Mouse (Mus musculus) fibroblast of lung, adult 2 months (primary cell): ENCODE measurements around the gene Smpdl3b.
"Not testable (repeated sequence)": the region's sequence is repeated elsewhere in the genome, so short reads cannot be mapped to it uniquely, and the experiment has no call there.

ENCODE experiments used
- DNase-seq: peaks from one replicate; pipeline ENCODE4 v3.0.0-alpha.2; 2011; ENCODE audit warnings: low read depth

Gene Smpdl3b

GRCm38 (mm10) chr4:132778562-132779201, 21.6 kb upstream of the Smpdl3b start:
- DNase-seq, result no peak

DNA sequence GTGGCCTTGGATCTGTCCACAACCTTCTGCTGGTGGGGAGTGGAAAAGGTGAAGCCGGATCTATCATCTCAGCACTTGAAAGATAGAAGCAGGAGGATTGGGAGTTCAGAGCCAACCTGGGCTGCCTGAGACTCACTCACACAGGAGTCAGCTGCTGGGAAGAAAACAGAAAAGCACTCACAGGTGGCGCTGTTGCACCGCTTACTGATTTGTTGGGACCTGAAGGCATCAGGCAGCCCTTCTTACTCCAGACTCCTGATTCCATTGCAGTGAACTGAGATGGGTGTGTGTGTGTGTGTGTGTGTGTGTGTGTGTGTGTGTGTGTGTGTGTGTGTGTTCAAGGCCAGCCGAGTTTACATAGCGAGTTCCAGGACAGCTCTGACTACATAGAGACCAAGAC, 19.7 kb upstream of the Smpdl3b start:
- DNase-seq, result peak; percentile 32

DNA sequence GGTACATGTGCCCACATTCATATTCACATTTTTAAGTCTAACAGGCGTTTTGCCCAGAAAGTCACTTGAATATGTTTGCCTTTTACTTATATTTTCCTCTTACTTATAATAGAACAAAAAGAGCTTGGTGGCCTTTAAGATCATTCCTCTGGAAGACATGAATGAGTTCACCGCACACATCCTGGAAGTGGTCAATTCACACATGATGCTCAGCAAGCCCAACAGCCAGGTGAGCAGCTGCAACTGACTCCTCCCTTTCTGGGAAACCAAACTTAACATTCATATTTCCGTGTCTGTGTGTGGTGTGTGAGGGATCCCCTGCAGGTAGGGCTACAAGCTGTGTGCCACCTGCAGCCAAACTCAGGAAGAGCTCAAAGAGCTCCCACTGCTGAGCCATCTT, 17.9 kb upstream of the Smpdl3b start:
- no peak for DNase-seq

DNA sequence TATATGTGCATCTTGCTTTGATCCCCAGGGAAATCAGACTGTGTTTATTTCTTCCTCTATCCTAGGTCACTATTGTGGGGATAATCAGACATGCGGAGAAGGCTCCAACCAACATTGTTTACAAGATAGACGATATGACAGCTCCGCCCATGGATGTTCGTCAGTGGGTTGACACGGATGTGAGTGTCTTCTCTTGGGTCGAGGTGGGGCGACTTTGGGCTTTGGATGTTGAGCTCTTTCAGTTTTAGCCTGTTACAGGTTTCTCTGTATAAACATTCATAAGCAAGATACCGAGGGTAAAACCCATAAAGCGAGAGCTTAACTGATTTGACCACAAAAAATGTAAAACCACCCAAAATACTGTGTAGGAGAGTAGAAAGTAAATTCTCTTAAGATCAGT, 14.7 kb upstream of the Smpdl3b start:
- no peak for DNase-seq

GRCm38 (mm10) chr4:132767914-132768876, 11.1 kb upstream of the Smpdl3b start, which contains the start of gene Rpa2:
TSS of gene Rpa2 (plus strand) at chr4:132768332.
- peak; percentile 100 for DNase-seq

GRCm38 (mm10) chr4:132763125-132763524, 6.1 kb upstream of the Smpdl3b start:
- DNase-seq, result not testable (repeated sequence)

DNA sequence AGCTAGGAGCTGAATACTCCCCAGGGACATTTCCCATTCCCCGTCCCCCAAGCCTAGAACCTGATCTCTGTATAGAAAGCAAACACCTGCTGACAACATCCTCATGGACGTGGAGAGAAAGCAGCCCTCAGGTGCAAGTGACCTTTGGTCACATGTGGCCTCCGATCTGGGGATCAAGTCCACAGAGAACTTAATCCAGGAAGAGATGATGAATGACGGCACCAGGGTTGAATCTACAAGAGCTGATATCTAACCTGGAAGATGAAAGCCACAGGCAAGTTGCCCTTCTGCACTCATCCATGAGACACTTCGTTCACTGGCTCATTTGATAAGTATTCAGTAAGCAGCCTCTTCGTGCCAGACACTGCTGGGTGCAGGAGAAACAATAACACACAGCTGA, 5.5 kb upstream of the Smpdl3b start:
- no peak for DNase-seq

DNA sequence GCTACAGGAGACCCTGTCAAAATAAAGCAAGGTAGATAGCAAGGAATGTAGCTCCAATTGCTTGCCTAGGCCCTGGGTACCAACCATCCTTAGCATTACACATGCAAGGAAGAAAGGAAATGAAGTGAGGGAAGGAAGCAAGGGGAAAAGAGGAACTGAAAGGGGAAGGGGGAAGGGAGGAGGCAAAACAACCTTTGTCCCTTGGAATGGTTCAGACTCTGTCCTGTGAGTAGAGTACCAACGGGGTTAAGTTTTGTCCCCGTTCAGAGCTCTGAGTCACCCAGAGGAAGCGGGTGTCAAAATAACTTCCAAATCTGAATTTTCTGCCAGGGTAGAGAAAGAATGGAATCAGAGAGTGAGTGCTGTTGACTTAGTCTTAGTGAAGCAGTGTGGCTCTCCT, 3.2 kb upstream of the Smpdl3b start:
- no peak for DNase-seq

DNA sequence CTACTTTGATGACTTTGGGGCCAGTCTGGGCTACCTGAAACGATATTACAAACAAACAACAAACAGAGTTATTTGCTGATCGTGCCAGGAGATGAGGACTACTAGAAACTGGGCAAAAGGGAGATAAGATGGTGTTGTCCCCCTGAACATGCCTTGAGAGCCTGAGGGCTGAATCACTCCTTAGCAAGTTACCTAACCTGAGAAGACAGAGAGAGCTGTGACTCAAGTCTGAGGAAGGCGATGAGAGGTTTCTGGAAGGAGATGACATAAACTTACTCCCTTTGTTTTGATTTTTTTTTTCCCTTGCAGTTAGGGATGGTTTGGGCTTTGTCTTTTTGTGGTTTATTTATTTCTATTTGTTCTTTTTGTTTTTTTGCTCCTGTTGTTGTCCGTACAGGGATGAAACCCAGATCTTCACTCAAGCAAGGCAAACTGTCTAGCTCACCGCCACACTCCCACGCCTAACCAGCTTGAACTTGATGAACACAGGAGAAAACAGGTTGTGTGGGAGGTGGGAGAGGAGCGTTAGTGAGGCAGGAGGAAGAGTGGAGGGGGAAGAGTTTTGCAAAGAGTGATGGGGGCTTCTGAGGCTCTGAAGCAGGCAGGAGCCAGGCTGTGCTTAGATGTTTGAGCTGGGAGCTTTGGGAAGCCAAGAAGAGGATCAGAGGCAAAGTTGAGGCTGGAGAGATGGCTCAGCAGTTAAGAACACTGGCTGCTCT, 740 bp upstream of the Smpdl3b start:
- DNase-seq, result no peak

DNA sequence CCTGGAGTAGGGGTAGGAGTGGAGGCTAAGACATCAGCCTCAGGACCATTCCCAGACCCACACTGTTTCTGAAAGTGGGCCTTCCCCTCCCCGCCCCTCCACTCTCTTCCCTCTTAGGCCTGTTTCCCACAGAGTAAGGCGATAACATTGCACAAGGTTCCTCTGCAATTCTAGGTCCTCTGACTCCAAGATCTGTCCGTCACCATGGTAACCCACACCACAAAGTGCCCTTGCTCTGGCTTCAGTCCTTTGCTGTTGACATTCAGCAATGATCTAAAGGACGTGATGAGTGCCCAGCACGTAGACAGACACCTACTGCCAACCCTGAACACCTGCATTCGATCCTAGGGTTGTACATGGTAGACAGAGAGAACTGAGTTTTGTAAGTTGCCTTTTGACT, 4.1 kb downstream of the Smpdl3b start:
- DNase-seq, result no peak

- DNase-seq, result no peak
These were observed 7.6 kb downstream of the Smpdl3b start for GRCm38 (mm10) chr4:132749258-132749982.

- DNase-seq, result no peak
These were observed 8.3 kb downstream of the Smpdl3b start for GRCm38 (mm10) chr4:132748778-132749177.

- no peak for DNase-seq
These were observed 9.3 kb downstream of the Smpdl3b start for GRCm38 (mm10) chr4:132747664-132748259.

DNA sequence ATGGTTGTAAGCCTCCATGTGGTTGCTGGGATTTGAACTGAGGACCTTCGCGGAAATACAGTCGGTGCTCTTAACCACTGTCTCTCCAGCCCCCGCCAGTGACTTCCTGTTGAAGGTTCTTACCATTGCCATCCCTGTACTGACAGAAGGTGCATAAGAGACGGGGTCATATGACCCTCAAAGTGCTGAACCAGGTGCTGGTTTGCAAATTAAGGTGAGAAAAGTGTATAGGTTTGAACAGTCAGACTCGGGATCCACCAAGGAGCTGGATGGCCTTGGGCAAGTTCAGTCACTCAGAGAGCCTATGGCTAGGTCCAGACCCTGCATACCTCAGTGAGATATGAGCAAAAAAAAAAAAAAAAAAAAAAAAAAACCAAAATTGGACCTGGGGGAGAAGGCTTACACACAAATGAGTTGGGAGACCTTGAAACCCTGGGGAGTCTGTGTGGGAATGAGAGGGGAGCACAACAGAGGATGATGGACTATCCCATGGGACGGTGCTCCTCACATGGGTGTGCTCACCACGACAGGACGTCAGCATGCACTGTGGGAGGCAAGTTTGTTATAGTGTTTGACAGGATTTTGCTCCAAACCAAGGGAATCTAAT, 10.0 kb downstream of the Smpdl3b start:
- DNase-seq, result no peak

- no peak for DNase-seq
These were observed 12.8 kb downstream of the Smpdl3b start for GRCm38 (mm10) chr4:132743992-132744911.

DNA sequence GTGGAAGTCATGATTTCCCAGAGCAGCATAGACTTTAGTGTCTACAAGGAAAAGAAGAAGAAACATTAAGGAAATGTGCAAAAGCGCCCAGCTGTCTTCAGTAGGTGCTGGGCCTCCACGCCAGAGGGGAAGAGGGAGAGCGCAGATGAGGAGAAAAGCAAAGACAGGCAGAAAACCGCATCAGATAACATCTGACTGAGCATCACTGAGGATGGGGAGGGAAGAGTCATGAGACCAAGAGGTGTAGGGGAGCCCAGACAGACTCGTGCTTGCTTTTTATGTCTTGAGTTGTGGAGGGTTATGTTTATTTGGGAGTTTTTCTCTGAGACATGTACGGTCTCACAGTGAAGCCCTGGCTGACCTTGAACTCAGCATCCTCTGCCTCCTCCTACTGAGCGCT, 15.6 kb downstream of the Smpdl3b start:
- no peak for DNase-seq

- not testable (repeated sequence) for DNase-seq
These were observed 19.9 kb downstream of the Smpdl3b start for GRCm38 (mm10) chr4:132737154-132737553.

DNA sequence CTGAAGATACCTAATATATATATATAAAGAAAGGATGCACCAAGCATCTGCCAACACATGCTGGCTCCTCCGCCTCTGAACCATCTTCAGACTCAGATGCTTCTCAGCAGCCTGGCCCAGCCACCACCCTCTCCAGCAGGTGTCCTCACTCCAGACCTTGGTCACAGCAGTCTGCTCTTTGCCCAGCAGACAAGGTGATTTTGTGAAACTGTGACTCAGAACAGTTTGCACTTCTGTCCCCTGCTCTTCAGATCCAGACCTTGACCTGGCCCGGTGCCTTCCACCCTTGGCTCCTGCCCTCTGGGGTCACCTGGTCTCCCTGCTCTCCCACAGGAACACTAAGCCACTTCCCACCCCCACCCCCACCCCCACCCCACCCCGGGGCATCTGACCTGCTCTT, 21.2 kb downstream of the Smpdl3b start:
- no peak for DNase-seq

- DNase-seq, result no peak
These were observed 21.7 kb downstream of the Smpdl3b start for GRCm38 (mm10) chr4:132735389-132735788.

- DNase-seq, result no peak
These were observed 22.3 kb downstream of the Smpdl3b start for GRCm38 (mm10) chr4:132734766-132735165.
